Mouse (Mus musculus) forebrain, embryonic 12.5 days (tissue): Measurements from ENCODE around the gene Calm3. TPM values are rescaled to one million over a fixed set of nuclear protein-coding genes. Genes with fewer than 3 reads are reported as not detected.

Source experiments
- ATAC-seq: fragments of 200-750 bp; cut with Nextera tagmentation; 2 replicates; pipeline ENCODE4 v1.8.0; 2017; ENCODE audit warnings: moderate TSS enrichment; ENCODE audit not compliant: low FRiP score
- H3K27ac ChIP-seq: fragments of 300-500 bp; sonication (generic); 2 replicates; pipeline ENCODE4 v1.5.1; 2016; ENCODE audit warnings: mild to moderate bottlenecking
- H3K27me3 ChIP-seq: fragments of 300-500 bp; sonication (generic); 2 replicates; pipeline ENCODE4 v1.6.1; 2016; ENCODE audit warnings: mild to moderate bottlenecking
- H3K36me3 ChIP-seq: fragments of 300-500 bp; sonication (generic); replicated peaks from 2 replicates; pipeline ENCODE4 v1.6.1; 2016; ENCODE audit warnings: mild to moderate bottlenecking
- H3K4me1 ChIP-seq: fragments of 300-500 bp; sonication (generic); 2 replicates; pipeline ENCODE4 v1.6.1; 2016
- H3K4me2 ChIP-seq: fragments of 300-500 bp; sonication (generic); 2 replicates; pipeline ENCODE4 v1.6.1; 2016; ENCODE audit warnings: mild to moderate bottlenecking, moderate library complexity
- H3K4me3 ChIP-seq: fragments of 300-500 bp; sonication (generic); replicated peaks from 2 replicates; pipeline ENCODE4 v1.5.1; 2016; ENCODE audit warnings: mild to moderate bottlenecking
- H3K9ac ChIP-seq: fragments of 300-500 bp; sonication (generic); 2 replicates; pipeline ENCODE4 v1.6.1; 2016; ENCODE audit warnings: mild to moderate bottlenecking
- H3K9me3 ChIP-seq: fragments of 300-500 bp; sonication (generic); 2 replicates; pipeline ENCODE4 v1.6.1; 2016
- WGBS: fragments of 180-500 bp; shearing (Covaris S2); methylation state at CpG from one replicate; pipeline ENCODE4 v1.1.7; 2016; 5-methylcytosine and 5-hydroxymethylcytosine counted together
- polyA plus RNA-seq: library from polyadenylated mRNA; unstranded; fragments of >200 nt; fragmentation: Nextera tagmentation; extraction: Ambion mirVana; gene quantifications from 2 replicates; pipeline ENCODE4 v1.2.1, GENCODE M21; 2016

Calm3 gene
- polyA plus RNA-seq, 1 experiment from 2014 or later, result 234 TPM

DNA sequence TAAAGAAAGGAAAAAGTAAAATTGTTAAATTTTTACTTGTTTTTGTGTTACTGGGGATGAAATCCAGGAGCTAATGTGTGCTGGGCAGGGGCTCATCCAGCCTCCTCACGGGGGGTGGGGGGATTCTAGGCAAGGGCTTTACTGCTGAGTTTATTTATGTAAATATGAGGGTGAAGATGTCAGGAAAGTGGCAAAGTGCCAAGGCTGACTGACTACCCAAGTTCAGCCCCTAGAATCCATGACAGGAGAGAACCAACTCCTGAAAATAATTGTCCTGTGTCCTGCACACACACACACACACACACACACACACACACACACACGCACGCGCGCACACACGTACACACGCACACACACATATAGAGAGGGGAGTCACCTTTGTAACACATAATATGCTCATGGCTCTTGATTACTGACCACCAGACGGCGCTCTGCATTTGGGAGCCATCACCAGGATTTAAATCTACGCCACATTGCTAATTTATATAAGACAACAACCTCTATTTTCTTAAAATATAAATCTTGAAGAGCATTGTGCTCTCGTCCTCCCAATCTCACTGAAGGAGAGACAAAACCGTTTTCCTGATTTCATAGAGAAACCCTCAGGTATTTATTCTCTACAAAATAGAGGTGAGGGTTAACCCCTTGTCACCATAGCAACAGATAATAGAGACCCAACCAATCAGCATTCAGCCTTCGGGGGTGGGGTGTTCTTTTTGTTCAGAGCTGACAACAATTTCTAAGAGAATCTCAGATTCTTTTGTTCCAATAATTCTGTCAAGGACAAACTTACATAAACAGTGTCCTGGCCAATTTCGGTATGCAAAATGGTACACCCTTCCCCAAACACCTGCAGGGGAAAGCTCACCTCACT, 9.0 kb upstream of the Calm3 start:
- Histone ChIP-seq H3K4me3 (no peak overlapping the region), H3K9me3 (no peaks in the 10 kb centered on the region), H3K36me3 (no peaks in the 10 kb centered on the region), H3K4me2 (no peak overlapping the region), H3K27me3 (no peaks in the 10 kb centered on the region), H3K27ac (peak overlapping the region; percentile 46), H3K9ac (0 out of 2 replicates have a peak overlapping the region, but pooled peaks have one; percentile 4), H3K4me1 (peaks cover 22% of the 10 kb centered on the region)
- ATAC-seq, result peak; percentile 55
- 43% methylated on average over 14 of the region's 14 CpGs for WGBS

GRCm38 (mm10) chr7:16931968-16932627, 8.2 kb upstream of the Calm3 start:
- Histone ChIP-seq H3K4me1 (peaks cover 19% of the 10 kb centered on the region), H3K9me3 (no peaks in the 10 kb centered on the region), H3K4me3 (no peak overlapping the region), H3K9ac (no peak overlapping the region), H3K4me2 (no peak overlapping the region), H3K27me3 (no peaks in the 10 kb centered on the region), H3K27ac (peak overlapping the region; percentile 46; the same call in 1 of the 2 replicates), H3K36me3 (no peaks in the 10 kb centered on the region)
- peak; percentile 64 for ATAC-seq
- WGBS, result 17% methylated on average over 14 of the region's 14 CpGs

DNA sequence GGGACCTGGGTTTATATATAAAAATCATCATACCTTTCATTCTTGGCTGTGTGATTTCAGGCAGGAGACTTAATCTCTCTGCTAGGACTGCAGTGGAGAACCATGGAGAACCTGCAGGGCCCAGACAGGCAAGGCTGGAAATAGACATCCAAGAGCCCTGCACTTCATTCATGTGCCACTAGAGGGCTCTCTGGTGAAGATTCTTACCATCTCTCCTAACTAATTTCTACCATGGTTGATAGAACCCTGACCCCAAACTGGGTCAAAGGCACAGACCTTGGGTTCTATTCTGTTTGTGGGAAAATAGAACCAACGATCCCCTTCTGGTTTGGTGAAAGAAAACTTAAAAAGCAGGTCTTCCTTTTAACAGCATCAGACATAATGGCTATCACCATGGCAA, 6.9 kb upstream of the Calm3 start:
- H3K36me3 ChIP-seq, result no peaks in the 10 kb centered on the region
- H3K27me3 ChIP-seq, result no peaks in the 10 kb centered on the region
- H3K9me3 ChIP-seq, result no peaks in the 10 kb centered on the region
- H3K4me1 ChIP-seq, result peaks cover 19% of the 10 kb centered on the region
- no peak overlapping the region for H3K9ac ChIP-seq
- peak; percentile 30; the same call in 1 of the 2 replicates for ATAC-seq
- H3K4me2 ChIP-seq, result no peak overlapping the region
- 3% methylated on average over 1 of the region's 1 CpGs for WGBS
- no peak overlapping the region for H3K4me3 ChIP-seq
- H3K27ac ChIP-seq, result no peak overlapping the region

- peaks cover 12% of the 10 kb centered on the region for H3K4me1 ChIP-seq
- H3K4me2 ChIP-seq, result no peak overlapping the region
- H3K27ac ChIP-seq, result no peak overlapping the region
- ATAC-seq, result no peak
- no peak overlapping the region for H3K4me3 ChIP-seq
- 45% methylated on average over 2 of the region's 2 CpGs for WGBS
- H3K9ac ChIP-seq, result no peak overlapping the region
- H3K9me3 ChIP-seq, result no peaks in the 10 kb centered on the region
- no peaks in the 10 kb centered on the region for H3K27me3 ChIP-seq
- no peaks in the 10 kb centered on the region for H3K36me3 ChIP-seq
Observed at GRCm38 (mm10) chr7:16928341-16928740, 4.4 kb upstream of the Calm3 start.

DNA sequence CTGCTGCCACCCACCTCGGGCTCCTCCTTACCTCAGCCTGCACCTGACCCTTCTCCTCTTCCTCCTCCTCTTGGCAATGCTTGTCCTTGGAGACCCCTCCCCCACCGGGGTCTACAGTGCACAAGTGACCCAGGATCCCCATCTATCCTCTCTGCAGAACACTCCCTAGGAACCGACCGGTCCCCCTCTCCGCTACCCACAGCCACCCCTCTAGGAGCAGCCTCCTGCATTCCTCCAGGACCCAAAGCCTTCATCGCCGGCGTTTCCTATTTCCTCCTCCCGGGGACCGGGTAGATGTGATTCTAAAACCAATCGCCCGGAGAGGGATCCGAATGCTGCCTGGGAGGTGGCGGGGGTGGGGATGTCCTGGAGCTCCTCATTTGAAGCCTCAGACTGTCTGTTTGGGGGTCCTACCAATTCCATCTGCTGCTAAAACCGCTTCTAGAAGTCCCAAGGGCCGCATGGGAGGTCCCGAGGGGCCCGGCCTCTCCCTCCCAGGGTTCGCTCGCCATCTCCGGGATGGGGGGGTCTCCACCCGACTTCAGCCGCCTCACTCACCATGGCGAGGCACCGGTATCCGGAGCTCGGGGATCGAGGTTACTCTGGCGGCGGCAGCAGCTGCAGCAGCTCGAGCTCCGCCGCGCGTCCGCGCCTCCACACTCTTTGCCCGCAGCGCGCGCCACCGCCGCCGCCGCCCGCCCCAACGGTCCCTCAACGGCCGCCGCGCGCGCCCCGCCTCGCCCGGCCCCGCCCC, 454 bp downstream of the Calm3 start:
- Histone ChIP-seq H3K9ac (peak overlapping the region; percentile 94), H3K4me1 (peaks cover 43% of the 10 kb centered on the region), H3K9me3 (no peaks in the 10 kb centered on the region), H3K36me3 (peaks cover 16% of the 10 kb centered on the region), H3K27me3 (no peaks in the 10 kb centered on the region), H3K27ac (peak overlapping the region; percentile 98), H3K4me3 (peak overlapping the region; percentile 92), H3K4me2 (peak overlapping the region; percentile 85)
- WGBS, result 0% methylated on average over 38 of the region's 57 CpGs
- ATAC-seq, result 0 out of 2 replicates have a peak, but pooled peaks have one; percentile 0

- H3K4me1 ChIP-seq, result peaks cover 43% of the 10 kb centered on the region
- peaks cover 26% of the 10 kb centered on the region for H3K36me3 ChIP-seq
- 43% methylated on average over 10 of the region's 10 CpGs for WGBS
- H3K4me2 ChIP-seq, result peak overlapping the region; percentile 85
- peak overlapping the region; percentile 92 for H3K4me3 ChIP-seq
- no peaks in the 10 kb centered on the region for H3K27me3 ChIP-seq
- H3K9ac ChIP-seq, result peak overlapping the region; percentile 94
- H3K27ac ChIP-seq, result peak overlapping the region; percentile 98
- H3K9me3 ChIP-seq, result no peaks in the 10 kb centered on the region
- ATAC-seq, result no peak
Observed at GRCm38 (mm10) chr7:16922360-16922973, 1.4 kb downstream of the Calm3 start.

DNA sequence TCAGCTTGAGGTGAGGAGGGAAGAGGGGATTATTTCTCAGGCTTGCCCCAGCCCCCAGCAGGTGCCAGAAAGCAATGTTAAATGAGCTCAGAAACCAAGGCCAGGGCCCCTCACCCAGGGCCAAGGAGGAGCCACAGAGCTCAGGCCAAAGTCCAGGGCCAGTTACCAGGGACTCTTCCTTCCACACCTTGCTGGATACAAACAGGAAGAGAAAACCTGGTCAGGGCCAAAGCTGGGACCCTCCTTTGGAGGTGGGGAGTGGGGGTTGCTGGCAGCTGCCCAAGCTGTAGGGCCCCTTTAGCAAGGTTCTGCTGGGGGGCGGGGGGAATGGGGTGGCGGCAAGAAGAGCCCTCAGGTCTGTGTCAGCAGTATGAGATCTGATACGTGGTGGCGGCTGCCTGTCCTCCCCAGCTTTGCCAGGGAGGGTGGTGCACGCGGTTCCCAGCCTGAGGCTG, 2.0 kb downstream of the Calm3 start:
- no peaks in the 10 kb centered on the region for H3K27me3 ChIP-seq
- H3K4me1 ChIP-seq, result peaks cover 43% of the 10 kb centered on the region
- H3K36me3 ChIP-seq, result peaks cover 32% of the 10 kb centered on the region
- peak overlapping the region; percentile 85 for H3K4me2 ChIP-seq
- peak overlapping the region; percentile 98 for H3K27ac ChIP-seq
- peak overlapping the region; percentile 92 for H3K4me3 ChIP-seq
- peak overlapping the region; percentile 94 for H3K9ac ChIP-seq
- no peaks in the 10 kb centered on the region for H3K9me3 ChIP-seq
- WGBS, result 40% methylated on average over 6 of the region's 6 CpGs
- ATAC-seq, result no peak

DNA sequence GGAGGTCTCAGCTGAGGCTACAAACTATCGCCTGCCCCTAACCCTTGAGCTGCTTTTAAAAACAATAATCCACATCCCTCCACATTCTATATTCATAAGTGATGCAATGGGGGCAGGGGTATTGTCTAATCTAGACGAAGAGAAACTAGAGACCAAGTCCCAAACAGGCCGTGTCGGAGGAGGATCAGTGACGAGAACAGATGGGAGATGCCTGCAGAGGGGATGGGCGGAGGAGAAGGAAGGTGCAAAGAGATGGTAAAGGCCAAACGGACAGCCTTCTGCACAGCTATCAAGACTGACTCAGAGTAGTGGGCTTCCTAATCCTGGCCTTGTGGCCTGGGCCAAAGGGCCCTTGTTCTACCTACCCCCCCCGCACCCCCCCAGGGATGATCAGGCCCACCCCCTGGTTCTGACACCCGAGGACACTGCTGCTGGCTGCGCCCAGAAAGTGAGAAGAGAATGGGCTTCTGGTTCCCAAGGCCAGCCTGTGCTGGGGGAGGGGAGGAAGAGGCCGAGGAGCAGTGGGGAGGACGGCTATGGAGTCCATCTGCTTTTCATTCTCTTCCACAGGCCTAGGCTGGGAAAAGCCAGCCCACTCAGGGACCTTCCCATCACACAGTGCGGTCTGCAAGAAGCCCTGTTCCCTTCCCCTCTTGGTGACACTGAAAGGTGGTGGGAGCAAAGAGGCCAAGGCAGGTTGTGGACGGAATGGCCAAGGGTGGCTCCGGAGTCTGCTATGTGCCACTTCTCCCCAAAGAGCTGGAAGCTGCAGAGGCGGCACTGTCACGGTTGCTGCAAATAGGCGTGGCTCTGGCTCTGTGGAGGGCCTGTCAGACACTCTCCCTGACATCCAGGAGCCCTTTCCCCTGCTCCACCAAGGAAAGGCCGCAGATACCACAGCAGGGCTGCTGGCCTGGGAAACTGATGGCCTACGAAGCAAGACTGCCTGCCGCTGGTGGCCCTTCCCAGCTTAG, 2.8 kb downstream of the Calm3 start:
- WGBS, result 54% methylated on average over 21 of the region's 21 CpGs
- Histone ChIP-seq H3K9me3 (no peaks in the 10 kb centered on the region), H3K4me2 (peak overlapping the region; percentile 85), H3K9ac (peak overlapping the region; percentile 94), H3K4me3 (peak overlapping the region; percentile 92), H3K27ac (peak overlapping the region; percentile 98), H3K27me3 (no peaks in the 10 kb centered on the region), H3K36me3 (peaks cover 40% of the 10 kb centered on the region), H3K4me1 (peaks cover 43% of the 10 kb centered on the region)
- ATAC-seq, result no peak

DNA sequence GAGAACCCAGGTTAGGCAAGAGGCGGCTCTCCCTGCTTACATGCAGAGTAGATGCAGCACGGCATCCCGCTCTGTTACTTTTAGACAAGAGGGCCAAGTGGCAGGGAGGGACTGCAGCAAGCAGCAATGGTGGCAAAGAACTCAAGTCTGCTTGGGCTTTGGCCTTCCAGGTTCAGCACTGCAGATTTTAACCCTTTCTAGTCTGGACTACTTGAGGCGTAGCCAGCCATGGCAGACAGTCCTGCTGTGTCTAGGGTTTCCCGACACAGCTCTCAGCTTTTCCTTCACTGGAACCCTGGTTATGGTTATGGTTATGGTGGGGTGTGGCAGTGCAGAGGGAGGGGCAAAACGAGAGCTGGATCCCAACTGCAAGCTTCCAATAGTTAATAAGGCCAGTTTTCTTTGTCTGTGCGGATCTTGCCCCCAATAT, 3.7 kb downstream of the Calm3 start:
- Histone ChIP-seq H3K36me3 (peaks cover 48% of the 10 kb centered on the region), H3K27me3 (no peaks in the 10 kb centered on the region), H3K4me2 (peak overlapping the region; percentile 21), H3K4me1 (peaks cover 43% of the 10 kb centered on the region), H3K9me3 (no peaks in the 10 kb centered on the region), H3K9ac (peak overlapping the region; percentile 33; the same call in 1 of the 2 replicates), H3K27ac (peak overlapping the region; percentile 21), H3K4me3 (no peak overlapping the region; the same call in 1 of the 2 replicates)
- ATAC-seq, result no peak
- 83% methylated on average over 7 of the region's 7 CpGs for WGBS

DNA sequence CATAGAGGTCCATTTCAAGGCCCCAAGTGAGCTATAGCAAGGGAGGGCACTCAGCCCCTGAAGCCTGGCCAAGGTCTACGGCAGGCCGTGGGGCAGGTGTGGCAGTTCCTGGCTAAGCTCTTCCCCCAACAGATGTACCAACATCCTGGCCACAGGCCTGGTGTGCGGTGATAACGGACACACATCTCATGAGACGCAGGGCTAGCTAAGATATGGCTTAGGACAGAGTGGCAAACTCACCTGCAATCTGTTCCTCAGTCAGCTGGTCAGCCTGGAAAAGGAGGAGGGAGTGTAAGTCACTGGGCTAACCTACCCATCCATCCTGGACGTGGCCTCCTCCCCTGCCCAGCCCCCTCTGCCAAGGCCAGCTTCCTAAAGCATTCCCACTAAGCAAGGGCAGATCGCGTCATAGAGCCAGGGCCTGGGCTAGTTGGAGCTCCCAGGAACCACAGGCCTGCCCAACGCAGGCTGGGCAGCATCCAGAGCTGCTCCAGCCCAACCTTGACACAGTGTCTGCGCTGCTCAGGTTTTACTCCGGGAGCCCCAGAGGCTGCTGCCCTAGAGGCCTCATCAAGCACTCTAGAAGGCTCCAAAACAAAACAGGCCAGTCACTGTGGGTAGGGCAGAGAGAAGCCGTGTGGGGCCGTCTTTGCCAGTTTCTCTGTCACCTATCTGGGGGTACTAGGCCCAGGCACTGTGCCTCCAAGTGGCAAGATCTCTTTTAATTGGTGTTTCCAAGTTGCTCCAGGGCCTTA, 4.3 kb downstream of the Calm3 start:
- H3K9ac ChIP-seq, result peak overlapping the region; percentile 33; the same call in 1 of the 2 replicates
- peak overlapping the region; percentile 21 for H3K4me2 ChIP-seq
- no peak overlapping the region; the same call in 1 of the 2 replicates for H3K4me3 ChIP-seq
- H3K27ac ChIP-seq, result peak overlapping the region; percentile 21
- WGBS, result 91% methylated on average over 13 of the region's 13 CpGs
- no peak for ATAC-seq
- H3K36me3 ChIP-seq, result peaks cover 54% of the 10 kb centered on the region
- H3K27me3 ChIP-seq, result no peaks in the 10 kb centered on the region
- H3K4me1 ChIP-seq, result peaks cover 43% of the 10 kb centered on the region
- H3K9me3 ChIP-seq, result no peaks in the 10 kb centered on the region
